Mouse (Mus musculus) forebrain, embryonic 16.5 days (tissue): ENCODE measurements around the gene Glra4. TPM values are rescaled to one million over a fixed set of nuclear protein-coding genes. Genes with fewer than 3 reads are reported as not detected.
A peak's percentile ranks its signal among the peaks of the same experiment; 100 is the strongest.

Experiments used
- ATAC-seq: fragments of 200-750 bp; cut with Nextera tagmentation; 2 replicates; pipeline ENCODE4 v1.8.0; 2017; ENCODE audit warnings: mild to moderate bottlenecking, moderate library complexity
- H3K27ac ChIP-seq: fragments of 300-500 bp; sonication (generic); 2 replicates; pipeline ENCODE4 v1.5.1; 2014; ENCODE audit warnings: low read length, control low read depth
- H3K27me3 ChIP-seq: fragments of 300-500 bp; sonication (generic); replicated peaks from 2 replicates; pipeline ENCODE4 v1.6.1; 2014; ENCODE audit warnings: low read length; ENCODE audit not compliant: control insufficient read depth, insufficient read depth
- H3K36me3 ChIP-seq: fragments of 300-500 bp; sonication (generic); 2 replicates; pipeline ENCODE4 v1.6.1; 2014; ENCODE audit not compliant: control insufficient read depth, insufficient read depth
- H3K4me1 ChIP-seq: fragments of 300-500 bp; sonication (generic); replicated peaks from 2 replicates; pipeline ENCODE4 v1.6.1; 2014; ENCODE audit warnings: low read length; ENCODE audit not compliant: control insufficient read depth, insufficient read depth
- H3K4me2 ChIP-seq: fragments of 300-500 bp; sonication (generic); 2 replicates; pipeline ENCODE4 v1.6.1; 2014; ENCODE audit warnings: mild to moderate bottlenecking, low read length, control low read depth
- H3K4me3 ChIP-seq: fragments of 300-500 bp; sonication (generic); replicated peaks from 2 replicates; pipeline ENCODE4 v1.5.1; 2014; ENCODE audit warnings: mild to moderate bottlenecking, low read length, control low read depth
- H3K9ac ChIP-seq: fragments of 300-500 bp; sonication (generic); replicated peaks from 2 replicates; pipeline ENCODE4 v1.6.1; 2014; ENCODE audit warnings: low read depth, low read length, control low read depth
- H3K9me3 ChIP-seq: fragments of 300-500 bp; sonication (generic); 2 replicates; pipeline ENCODE4 v1.6.1; 2016; ENCODE audit warnings: low read length; ENCODE audit not compliant: control insufficient read depth
- WGBS: fragments of 180-500 bp; shearing (Covaris S2); extraction: QIAGEN DNeasy Blood & Tissue Kit; methylation state at CpG from one replicate; pipeline ENCODE4 v1.1.7; 2014; 5-methylcytosine and 5-hydroxymethylcytosine counted together
- polyA plus RNA-seq: library from polyadenylated mRNA; unstranded; fragments of >200 nt; fragmentation: Nextera tagmentation; extraction: Ambion mirVana; gene quantifications from 2 replicates; pipeline ENCODE4 v1.2.1, GENCODE M21; 2015

The Glra4 gene
- not detected in 2 replicates for polyA plus RNA-seq

- Histone ChIP-seq H3K9me3 (no peaks in the 10 kb centered on the region), H3K36me3 (no peaks in the 10 kb centered on the region), H3K4me2 (no peak within 1 kb of the TSS), H3K27ac (no peak within 1 kb of the TSS), H3K4me1 (peaks cover 2% of the 10 kb centered on the region; the same call in 1 of the 2 replicates), H3K9ac (no peak within 1 kb of the TSS), H3K4me3 (no peak within 1 kb of the TSS), H3K27me3 (no peaks in the 10 kb centered on the region; the same call in 1 of the 2 replicates)
- ATAC-seq = no peak
- WGBS = 76% methylated on average over 3 of the region's 3 CpGs
Measured at GRCm38 (mm10) chrX:136780041-136780440, at the start of gene Glra4. Gene Glra4 (minus strand): TSS chrX:136780141.

- Histone ChIP-seq H3K27me3 (no peaks in the 10 kb centered on the region), H3K4me3 (no peak overlapping the region)
- no peak for ATAC-seq
Measured at GRCm38 (mm10) chrX:136828610-136829009, 48.7 kb upstream of the Glra4 start.

GRCm38 (mm10) chrX:136825016-136825415, 45.1 kb upstream of the Glra4 start:
- no peak overlapping the region for H3K4me3 ChIP-seq
- H3K27ac ChIP-seq = peak overlapping the region; percentile 44; the same call in 1 of the 2 replicates
- no peak overlapping the region for H3K9ac ChIP-seq
- H3K9me3 ChIP-seq = no peaks in the 10 kb centered on the region
- no peaks in the 10 kb centered on the region for H3K27me3 ChIP-seq
- ATAC-seq = peak; percentile 57
- WGBS = 53% methylated on average over 4 of the region's 4 CpGs
- H3K4me1 ChIP-seq = no peaks in the 10 kb centered on the region
- no peak overlapping the region for H3K4me2 ChIP-seq
- H3K36me3 ChIP-seq = no peaks in the 10 kb centered on the region

More at GRCm38 (mm10) chrX:136828610-136829009, 48.7 kb upstream of the Glra4 start:
- no peak overlapping the region for H3K9ac ChIP-seq
- no peaks in the 10 kb centered on the region for H3K9me3 ChIP-seq
- H3K36me3 ChIP-seq = no peaks in the 10 kb centered on the region
- no peak overlapping the region for H3K4me2 ChIP-seq
- H3K27ac ChIP-seq = no peak overlapping the region
- no peaks in the 10 kb centered on the region for H3K4me1 ChIP-seq

GRCm38 (mm10) chrX:136822371-136822770, 42.4 kb upstream of the Glra4 start, which contains the start of gene Plp1:
Gene Plp1 (plus strand): TSS chrX:136822671.
- no peaks in the 10 kb centered on the region for H3K27me3 ChIP-seq
- ATAC-seq = no peak
- 13% methylated on average over 1 of the region's 1 CpGs for WGBS

GRCm38 (mm10) chrX:136820250-136820649, 40.3 kb upstream of the Glra4 start:
- Histone ChIP-seq H3K36me3 (no peaks in the 10 kb centered on the region), H3K9ac (no peak overlapping the region), H3K4me2 (no peak overlapping the region), H3K9me3 (no peaks in the 10 kb centered on the region), H3K27me3 (no peaks in the 10 kb centered on the region), H3K4me1 (no peaks in the 10 kb centered on the region), H3K27ac (no peak overlapping the region), H3K4me3 (no peak overlapping the region)
- 14% methylated on average over 1 of the region's 1 CpGs for WGBS
- peak; percentile 95 for ATAC-seq

More at GRCm38 (mm10) chrX:136822371-136822770, 42.4 kb upstream of the Glra4 start, which contains the start of gene Plp1:
- H3K9me3 ChIP-seq = no peaks in the 10 kb centered on the region
- no peak within 1 kb of the TSS for H3K4me3 ChIP-seq
- no peaks in the 10 kb centered on the region for H3K4me1 ChIP-seq
- no peaks in the 10 kb centered on the region for H3K36me3 ChIP-seq
- H3K9ac ChIP-seq = no peak within 1 kb of the TSS
- no peak within 1 kb of the TSS for H3K27ac ChIP-seq
- no peak within 1 kb of the TSS for H3K4me2 ChIP-seq

- Histone ChIP-seq H3K27ac (no peak overlapping the region), H3K4me2 (no peak overlapping the region)
- 0 out of 2 replicates have a peak, but pooled peaks have one; percentile 39 for ATAC-seq
Measured at GRCm38 (mm10) chrX:136819752-136820151, 39.8 kb upstream of the Glra4 start.

GRCm38 (mm10) chrX:136797223-136797622, 17.3 kb upstream of the Glra4 start:
- WGBS = 16% methylated on average over 2 of the region's 2 CpGs
- Histone ChIP-seq H3K9me3 (no peaks in the 10 kb centered on the region), H3K4me2 (no peak overlapping the region), H3K27ac (no peak overlapping the region), H3K36me3 (no peaks in the 10 kb centered on the region), H3K4me1 (no peaks in the 10 kb centered on the region), H3K4me3 (no peak overlapping the region), H3K9ac (no peak overlapping the region), H3K27me3 (no peaks in the 10 kb centered on the region)
- ATAC-seq = no peak

More at GRCm38 (mm10) chrX:136819752-136820151, 39.8 kb upstream of the Glra4 start:
- Histone ChIP-seq H3K9ac (no peak overlapping the region), H3K27me3 (no peaks in the 10 kb centered on the region), H3K36me3 (no peaks in the 10 kb centered on the region), H3K9me3 (no peaks in the 10 kb centered on the region), H3K4me1 (no peaks in the 10 kb centered on the region), H3K4me3 (no peak overlapping the region)
- WGBS = 89% methylated on average over 6 of the region's 6 CpGs

- H3K4me3 ChIP-seq = no peak overlapping the region
- no peak for ATAC-seq
- H3K9ac ChIP-seq = no peak overlapping the region
- H3K27ac ChIP-seq = no peak overlapping the region
- H3K4me2 ChIP-seq = no peak overlapping the region
- no peaks in the 10 kb centered on the region for H3K27me3 ChIP-seq
- H3K4me1 ChIP-seq = no peaks in the 10 kb centered on the region
- H3K36me3 ChIP-seq = no peaks in the 10 kb centered on the region
- WGBS = 82% methylated on average over 4 of the region's 4 CpGs
- no peaks in the 10 kb centered on the region for H3K9me3 ChIP-seq
Measured at GRCm38 (mm10) chrX:136789446-136789845, 9.5 kb upstream of the Glra4 start.

- no peak overlapping the region for H3K27ac ChIP-seq
- no peak for ATAC-seq
- no peak overlapping the region for H3K4me2 ChIP-seq
- 56% methylated on average over 2 of the region's 2 CpGs for WGBS
- H3K9me3 ChIP-seq = no peaks in the 10 kb centered on the region
- H3K36me3 ChIP-seq = no peaks in the 10 kb centered on the region
- no peak overlapping the region for H3K4me3 ChIP-seq
- no peaks in the 10 kb centered on the region; the same call in 1 of the 2 replicates for H3K27me3 ChIP-seq
- no peak overlapping the region for H3K9ac ChIP-seq
- H3K4me1 ChIP-seq = peaks cover 2% of the 10 kb centered on the region; the same call in 1 of the 2 replicates
Measured at GRCm38 (mm10) chrX:136779262-136779661, 679 bp downstream of the Glra4 start.

- H3K4me1 ChIP-seq = peaks cover 2% of the 10 kb centered on the region; the same call in 1 of the 2 replicates
- no peak overlapping the region for H3K27ac ChIP-seq
- WGBS = 84% methylated on average over 3 of the region's 3 CpGs
- H3K4me2 ChIP-seq = no peak overlapping the region
- no peaks in the 10 kb centered on the region for H3K36me3 ChIP-seq
- no peak overlapping the region for H3K9ac ChIP-seq
- no peak for ATAC-seq
- no peaks in the 10 kb centered on the region for H3K9me3 ChIP-seq
- H3K27me3 ChIP-seq = no peaks in the 10 kb centered on the region; the same call in 1 of the 2 replicates
- H3K4me3 ChIP-seq = no peak overlapping the region
Measured at GRCm38 (mm10) chrX:136778046-136778445, 1.9 kb downstream of the Glra4 start.
